Mouse (Mus musculus) lung, postnatal 0 days (tissue): ENCODE measurements at regions not wholly inside any gene's neighbourhood (a gene's known extent, or its start where the extent isn't known, plus 50 kb on each side); places are given as distances from the start of the nearest gene placed in this dataset.
A peak's percentile ranks its signal among the peaks of the same experiment; 100 is the strongest.

Source experiments
- ATAC-seq: fragments of 200-750 bp; cut with Nextera tagmentation; 2 replicates; pipeline ENCODE4 v1.8.0; 2017; ENCODE audit warnings: moderate library complexity
- DNase-seq: peaks from one replicate; pipeline ENCODE4 v3.0.0-alpha.2; 2016; ENCODE audit warnings: low spot score
- H3K27ac ChIP-seq: fragments of 300-500 bp; sonication (generic); 2 replicates; pipeline ENCODE4 v1.5.1; 2014; ENCODE audit warnings: antibody characterized with exemption, mild to moderate bottlenecking, low read length, mixed read lengths
- H3K27me3 ChIP-seq: fragments of 300-500 bp; sonication (generic); replicated peaks from 2 replicates; pipeline ENCODE4 v1.6.1; 2014; ENCODE audit warnings: low read length, mixed read lengths; ENCODE audit not compliant: insufficient read depth
- H3K36me3 ChIP-seq: fragments of 300-500 bp; sonication (generic); 2 replicates; pipeline ENCODE4 v1.6.1; 2014; ENCODE audit warnings: low read length, mixed read lengths; ENCODE audit not compliant: insufficient read depth
- H3K4me1 ChIP-seq: fragments of 300-500 bp; sonication (generic); 2 replicates; pipeline ENCODE4 v1.6.1; 2014; ENCODE audit warnings: antibody characterized with exemption, low read depth, low read length, mixed read lengths; ENCODE audit not compliant: insufficient read depth
- H3K4me2 ChIP-seq: fragments of 300-500 bp; sonication (generic); replicated peaks from 2 replicates; pipeline ENCODE4 v1.6.1; 2014; ENCODE audit warnings: low read depth, mild to moderate bottlenecking, low read length, moderate library complexity, mixed read lengths
- H3K4me3 ChIP-seq: fragments of 300-500 bp; sonication (generic); 2 replicates; pipeline ENCODE4 v1.5.1; 2014; ENCODE audit warnings: low read depth, low read length
- H3K9ac ChIP-seq: fragments of 300-500 bp; sonication (generic); replicated peaks from 2 replicates; pipeline ENCODE4 v1.6.1; 2014; ENCODE audit warnings: low read depth, mild to moderate bottlenecking
- H3K9me3 ChIP-seq: fragments of 300-500 bp; sonication (generic); 2 replicates; pipeline ENCODE4 v1.6.1; 2016; ENCODE audit warnings: low read length, mixed read lengths
- CTCF ChIP-seq: IDR thresholded peaks from 2 replicates; pipeline ENCODE4 v1.5.1; 2016; ENCODE audit warnings: antibody characterized with exemption, mild to moderate bottlenecking
- EP300 ChIP-seq: IDR thresholded peaks from 2 replicates; pipeline ENCODE4 v1.6.1; 2016; ENCODE audit warnings: antibody characterized with exemption, mild to moderate bottlenecking, control low read depth
- WGBS: fragments of 180-500 bp; shearing (Covaris S2); extraction: QIAGEN DNeasy Blood & Tissue Kit; methylation state at CpG from one replicate; pipeline ENCODE4 v1.1.7; 2014; 5-methylcytosine and 5-hydroxymethylcytosine counted together

GRCm38 (mm10) chr2:27834971-27835370, 51.3 kb upstream of the Col5a1 start:
- no peaks in the 10 kb centered on the region for H3K36me3 ChIP-seq
- no peak overlapping the region for H3K9ac ChIP-seq
- no peak overlapping the region for H3K4me2 ChIP-seq
- H3K27me3 ChIP-seq, result no peaks in the 10 kb centered on the region
- no peak for TF ChIP-seq EP300
- TF ChIP-seq CTCF, result no peak
- WGBS, result 77% methylated on average over 4 of the region's 4 CpGs
- no peak overlapping the region for H3K4me3 ChIP-seq
- H3K9me3 ChIP-seq, result no peaks in the 10 kb centered on the region
- H3K27ac ChIP-seq, result no peak overlapping the region
- DNase-seq, result no peak
- ATAC-seq, result no peak
- H3K4me1 ChIP-seq, result no peaks in the 10 kb centered on the region; the same call in 1 of the 2 replicates

GRCm38 (mm10) chr2:27835758-27836460, 50.3 kb upstream of the Col5a1 start:
- Histone ChIP-seq H3K36me3 (no peaks in the 10 kb centered on the region), H3K4me1 (no peaks in the 10 kb centered on the region; the same call in 1 of the 2 replicates), H3K9me3 (no peaks in the 10 kb centered on the region), H3K9ac (0 out of 2 replicates have a peak overlapping the region, but pooled peaks have one; percentile 3), H3K4me2 (no peak overlapping the region), H3K27me3 (no peaks in the 10 kb centered on the region), H3K4me3 (no peak overlapping the region), H3K27ac (peak overlapping the region; percentile 32; the same call in 1 of the 2 replicates)
- DNase-seq, result peak; percentile 89
- TF ChIP-seq CTCF (no peak), EP300 (no peak)
- 15% methylated on average over 10 of the region's 10 CpGs for WGBS
- ATAC-seq, result peak; percentile 94
